Mouse (Mus musculus): ENCODE results near the gene Lipe. TPM values are rescaled to one million over a fixed set of nuclear protein-coding genes. Genes with fewer than 3 reads are reported as not detected.
"Not testable (repeated sequence)": the region's sequence is repeated elsewhere in the genome, so short reads cannot be mapped to it uniquely, and the experiment has no call there.

Lipe gene
- polyA plus RNA-seq, 1 experiment from 2014 or later: 7.8 TPM

GRCm38 (mm10) chr7:25409114-25409760 lies 10.7 kb upstream of the Lipe start:
- Histone ChIP-seq H3K4me3 (no peak overlapping the region), H3K4me1 (0 out of 2 replicates have a peak, but pooled peaks cover 7% of the 10 kb centered on the region), H3K9me3 (no peaks in the 10 kb centered on the region), H3K27ac (replicated peaks) (no peak overlapping the region), H3K27me3 (replicated peaks; ENCODE audit: low read depth, poor library complexity, severe bottlenecking) (no peaks in the 10 kb centered on the region), H3K36me3 (replicated peaks) (no peaks in the 10 kb centered on the region)
- DNase-seq (ENCODE audit: low spot score): no peak
- 42% methylated on average over 4 of the region's 4 CpGs for WGBS

GRCm38 (mm10) chr7:25406468-25406867 lies 8.0 kb upstream of the Lipe start:
- no peaks in the 10 kb centered on the region for H3K9me3 ChIP-seq
- no peaks in the 10 kb centered on the region for H3K36me3 ChIP-seq (replicated peaks)
- no peak overlapping the region for H3K27ac ChIP-seq (replicated peaks)
- H3K27me3 ChIP-seq (replicated peaks; ENCODE audit: low read depth, poor library complexity, severe bottlenecking): no peaks in the 10 kb centered on the region
- WGBS: 86% methylated on average over 7 of the region's 7 CpGs
- peaks cover 18% of the 10 kb centered on the region for H3K4me1 ChIP-seq
- H3K4me3 ChIP-seq: no peak overlapping the region
- no peak for DNase-seq (ENCODE audit: low spot score)

- H3K4me1 ChIP-seq: peaks cover 36% of the 10 kb centered on the region
- peak; percentile 79 for DNase-seq (ENCODE audit: low spot score)
- H3K36me3 ChIP-seq (replicated peaks): no peaks in the 10 kb centered on the region
- peak overlapping the region; percentile 27 for H3K4me3 ChIP-seq
- peak overlapping the region; percentile 76 for H3K27ac ChIP-seq (replicated peaks)
- no peaks in the 10 kb centered on the region for H3K27me3 ChIP-seq (replicated peaks; ENCODE audit: low read depth, poor library complexity, severe bottlenecking)
- 3% methylated on average over 2 of the region's 2 CpGs for WGBS
- H3K9me3 ChIP-seq: no peaks in the 10 kb centered on the region
Observed at GRCm38 (mm10) chr7:25402671-25403101, 4.2 kb upstream of the Lipe start.

- H3K36me3 ChIP-seq (replicated peaks): no peaks in the 10 kb centered on the region
Observed at GRCm38 (mm10) chr7:25401986-25402385, 3.5 kb upstream of the Lipe start.

GRCm38 (mm10) chr7:25401551-25401950 lies 3.0 kb upstream of the Lipe start:
- 0 out of 2 replicates have a peak, but pooled peaks cover 3% of the 10 kb centered on the region for H3K27me3 ChIP-seq (replicated peaks; ENCODE audit: low read depth, poor library complexity, severe bottlenecking)
- H3K36me3 ChIP-seq (replicated peaks): no peaks in the 10 kb centered on the region
- H3K9me3 ChIP-seq: no peaks in the 10 kb centered on the region
- 32% methylated on average over 2 of the region's 2 CpGs for WGBS
- H3K4me3 ChIP-seq: no peak overlapping the region
- peaks cover 40% of the 10 kb centered on the region for H3K4me1 ChIP-seq
- no peak for DNase-seq (ENCODE audit: low spot score)
- peak overlapping the region; percentile 76; the same call in 1 of the 2 replicates for H3K27ac ChIP-seq (replicated peaks)

More at GRCm38 (mm10) chr7:25401986-25402385, 3.5 kb upstream of the Lipe start:
- H3K27ac ChIP-seq (replicated peaks): peak overlapping the region; percentile 76
- DNase-seq (ENCODE audit: low spot score): peak; percentile 50
- 13% methylated on average over 5 of the region's 5 CpGs for WGBS
- H3K4me3 ChIP-seq: peak overlapping the region; percentile 27
- H3K27me3 ChIP-seq (replicated peaks; ENCODE audit: low read depth, poor library complexity, severe bottlenecking): no peaks in the 10 kb centered on the region
- peaks cover 37% of the 10 kb centered on the region for H3K4me1 ChIP-seq
- H3K9me3 ChIP-seq: no peaks in the 10 kb centered on the region

GRCm38 (mm10) chr7:25399028-25399427 lies 518 bp upstream of the Lipe start:
- not testable (repeated sequence) for H3K27ac ChIP-seq (replicated peaks); DNase-seq (ENCODE audit: low spot score); H3K4me3 ChIP-seq; H3K36me3 ChIP-seq (replicated peaks); H3K9me3 ChIP-seq
- Histone ChIP-seq H3K4me1 (peaks cover 57% of the 10 kb centered on the region), H3K27me3 (replicated peaks; ENCODE audit: low read depth, poor library complexity, severe bottlenecking) (peaks cover 11% of the 10 kb centered on the region)

- Histone ChIP-seq H3K4me1 (peaks cover 52% of the 10 kb centered on the region), H3K27me3 (replicated peaks; ENCODE audit: low read depth, poor library complexity, severe bottlenecking) (peaks cover 21% of the 10 kb centered on the region), H3K9me3 (no peaks in the 10 kb centered on the region), H3K36me3 (replicated peaks) (no peaks in the 10 kb centered on the region), H3K27ac (replicated peaks) (peak overlapping the region; percentile 81), H3K4me3 (peak overlapping the region; percentile 73)
- DNase-seq (ENCODE audit: low spot score): peak; percentile 21
- 91% methylated on average over 14 of the region's 14 CpGs for WGBS
Observed at GRCm38 (mm10) chr7:25396621-25397020, 1.9 kb downstream of the Lipe start.

GRCm38 (mm10) chr7:25395558-25396521 lies 2.7 kb downstream of the Lipe start:
- 8% methylated on average over 52 of the region's 52 CpGs for whole genome bisulfite sequencing
- peak overlapping the region; percentile 81 for H3K27ac ChIP-seq (replicated peaks)
- H3K36me3 ChIP-seq (replicated peaks): no peaks in the 10 kb centered on the region
- peaks cover 21% of the 10 kb centered on the region for H3K27me3 ChIP-seq (replicated peaks; ENCODE audit: low read depth, poor library complexity, severe bottlenecking)
- DNase-seq (ENCODE audit: low spot score): peak; percentile 95
- no peaks in the 10 kb centered on the region for H3K9me3 ChIP-seq
- peaks cover 53% of the 10 kb centered on the region for H3K4me1 ChIP-seq
- peak overlapping the region; percentile 73 for H3K4me3 ChIP-seq

- 2% methylated on average over 22 of the region's 22 CpGs for WGBS
- peak overlapping the region; percentile 73 for H3K4me3 ChIP-seq
- peaks cover 21% of the 10 kb centered on the region for H3K27me3 ChIP-seq (replicated peaks; ENCODE audit: low read depth, poor library complexity, severe bottlenecking)
- H3K9me3 ChIP-seq: no peaks in the 10 kb centered on the region
- no peak for DNase-seq (ENCODE audit: low spot score)
- peak overlapping the region; percentile 81 for H3K27ac ChIP-seq (replicated peaks)
- peaks cover 58% of the 10 kb centered on the region for H3K4me1 ChIP-seq
- H3K36me3 ChIP-seq (replicated peaks): no peaks in the 10 kb centered on the region
Observed at GRCm38 (mm10) chr7:25395186-25395557, 3.3 kb downstream of the Lipe start.

GRCm38 (mm10) chr7:25394754-25395153 lies 3.8 kb downstream of the Lipe start:
- H3K9me3 ChIP-seq: no peaks in the 10 kb centered on the region
- no peaks in the 10 kb centered on the region for H3K36me3 ChIP-seq (replicated peaks)
- H3K4me3 ChIP-seq: peak overlapping the region; percentile 73
- H3K4me1 ChIP-seq: peaks cover 59% of the 10 kb centered on the region
- H3K27me3 ChIP-seq (replicated peaks; ENCODE audit: low read depth, poor library complexity, severe bottlenecking): peaks cover 21% of the 10 kb centered on the region
- 25% methylated on average over 7 of the region's 7 CpGs for WGBS
- no peak for DNase-seq (ENCODE audit: low spot score)
- peak overlapping the region; percentile 81 for H3K27ac ChIP-seq (replicated peaks)

- Histone ChIP-seq H3K36me3 (replicated peaks) (peaks cover 1% of the 10 kb centered on the region), H3K27me3 (replicated peaks; ENCODE audit: low read depth, poor library complexity, severe bottlenecking) (peaks cover 21% of the 10 kb centered on the region), H3K9me3 (no peaks in the 10 kb centered on the region), H3K4me1 (peaks cover 61% of the 10 kb centered on the region), H3K4me3 (peak overlapping the region; percentile 73; the same call in 1 of the 2 replicates), H3K27ac (replicated peaks) (no peak overlapping the region)
- DNase-seq (ENCODE audit: low spot score): no peak
- WGBS: 69% methylated on average over 8 of the region's 8 CpGs
Observed at GRCm38 (mm10) chr7:25393451-25394210, 4.9 kb downstream of the Lipe start.

- no peak for DNase-seq (ENCODE audit: low spot score)
- 38% methylated on average over 7 of the region's 7 CpGs for WGBS
- Histone ChIP-seq H3K27ac (replicated peaks) (no peak overlapping the region), H3K4me3 (no peak overlapping the region), H3K36me3 (replicated peaks) (peaks cover 9% of the 10 kb centered on the region), H3K9me3 (no peaks in the 10 kb centered on the region), H3K27me3 (replicated peaks; ENCODE audit: low read depth, poor library complexity, severe bottlenecking) (peaks cover 21% of the 10 kb centered on the region), H3K4me1 (peaks cover 54% of the 10 kb centered on the region)
Observed at GRCm38 (mm10) chr7:25392851-25393250, 5.7 kb downstream of the Lipe start.
